Mouse (Mus musculus): ENCODE data around the gene Rdh11.

DNA sequence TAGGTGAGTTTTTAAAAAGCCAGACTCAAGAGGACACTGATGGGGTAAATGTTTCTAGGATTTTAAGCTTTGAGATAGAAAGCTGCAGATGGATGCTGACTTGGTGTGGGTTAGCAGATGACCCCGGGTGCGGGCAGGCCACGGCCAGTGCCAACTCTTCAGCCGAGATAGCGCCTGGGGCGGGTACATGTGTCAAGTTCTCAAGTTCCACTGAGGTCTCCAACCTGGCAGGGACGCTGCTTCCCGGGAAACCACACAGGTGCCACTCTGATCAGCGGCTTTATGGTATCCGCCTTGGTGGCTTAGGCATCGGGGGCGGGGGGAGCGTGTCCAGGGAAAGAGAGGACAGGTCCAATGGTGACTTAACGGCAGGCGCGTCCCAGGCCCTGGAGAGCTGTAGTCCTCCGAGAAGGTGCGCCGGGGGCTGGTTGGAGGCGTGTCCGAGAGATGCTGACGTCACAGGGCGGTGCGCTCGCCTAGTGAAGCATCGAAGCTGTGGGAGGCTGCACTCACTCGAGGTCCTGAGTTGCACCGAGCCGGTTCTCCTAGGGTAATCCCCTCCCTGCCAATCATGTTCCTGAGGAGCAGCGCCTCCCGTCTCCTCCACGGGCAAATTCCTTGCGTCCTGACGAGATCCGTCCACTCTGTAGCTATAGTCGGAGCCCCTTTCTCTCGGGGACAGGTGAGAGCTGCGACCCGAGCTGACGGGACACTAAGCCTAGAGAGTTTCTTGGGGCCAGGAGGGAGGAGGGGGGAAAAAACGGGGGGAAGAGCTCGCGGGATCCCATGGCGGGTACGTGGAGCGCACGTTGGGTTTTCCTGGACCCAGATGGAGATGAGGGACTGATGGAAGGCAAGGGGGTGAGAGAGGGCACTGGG is 61.6 kb downstream of the Rdh11 start, which contains the start of gene Arg2:
- TF ChIP-seq POLR2A (IDR thresholded peaks at IDR 0.05; ENCODE audit: insufficient read depth, low read depth, low read length), result peak; percentile 55
- no peak for TF ChIP-seq CTCF (IDR thresholded peaks at IDR 0.05; ENCODE audit: insufficient read depth, low read depth, low read length)
